Mouse (Mus musculus) heart, embryonic 15.5 days (tissue): Measurements from ENCODE around the gene Tst. TPM values are rescaled to one million over a fixed set of nuclear protein-coding genes. Genes with fewer than 3 reads are reported as not detected.

Experiments used
- ATAC-seq: fragments of 200-750 bp; cut with Nextera tagmentation; replicated peaks from 2 replicates; pipeline ENCODE4 v1.8.0; 2017; ENCODE audit warnings: low read depth, moderate TSS enrichment; ENCODE audit not compliant: insufficient number of reproducible peaks, insufficient read depth, low FRiP score
- H3K27ac ChIP-seq: fragments of 300-500 bp; sonication (generic); 2 replicates; pipeline ENCODE4 v1.5.1; 2015; ENCODE audit warnings: mild to moderate bottlenecking, inconsistent platforms
- H3K27me3 ChIP-seq: fragments of 300-500 bp; sonication (generic); 2 replicates; pipeline ENCODE4 v1.6.1; 2015; ENCODE audit warnings: inconsistent platforms
- H3K36me3 ChIP-seq: fragments of 300-500 bp; sonication (generic); 2 replicates; pipeline ENCODE4 v1.6.1; 2015; ENCODE audit warnings: mild to moderate bottlenecking, inconsistent platforms
- H3K4me1 ChIP-seq: fragments of 300-500 bp; sonication (generic); replicated peaks from 2 replicates; pipeline ENCODE4 v1.6.1; 2015; ENCODE audit warnings: inconsistent platforms
- H3K4me2 ChIP-seq: fragments of 300-500 bp; sonication (generic); 2 replicates; pipeline ENCODE4 v1.6.1; 2015; ENCODE audit warnings: inconsistent platforms, mild to moderate bottlenecking, moderate library complexity
- H3K4me3 ChIP-seq: fragments of 300-500 bp; sonication (generic); 2 replicates; pipeline ENCODE4 v1.5.1; 2015; ENCODE audit warnings: mild to moderate bottlenecking, inconsistent platforms
- H3K9ac ChIP-seq: fragments of 300-500 bp; sonication (generic); 2 replicates; pipeline ENCODE4 v1.6.1; 2015; ENCODE audit warnings: mild to moderate bottlenecking, inconsistent platforms
- H3K9me3 ChIP-seq: fragments of 300-500 bp; sonication (generic); replicated peaks from 2 replicates; pipeline ENCODE4 v1.6.1; 2016; ENCODE audit warnings: inconsistent platforms
- whole genome bisulfite sequencing: fragments of 180-500 bp; shearing (Covaris S2); methylation state at CpG from one replicate; pipeline ENCODE4 v1.1.7; 2015; ENCODE audit warnings: mixed read lengths; 5-methylcytosine and 5-hydroxymethylcytosine counted together
- polyA plus RNA-seq: library from polyadenylated mRNA; unstranded; fragments of >200 nt; fragmentation: Nextera tagmentation; extraction: Ambion mirVana; gene quantifications from 2 replicates; pipeline ENCODE4 v1.2.1, GENCODE M21; 2015

Tst gene
- polyA plus RNA-seq, 1 experiment from 2014 or later, result 22.6 TPM

DNA sequence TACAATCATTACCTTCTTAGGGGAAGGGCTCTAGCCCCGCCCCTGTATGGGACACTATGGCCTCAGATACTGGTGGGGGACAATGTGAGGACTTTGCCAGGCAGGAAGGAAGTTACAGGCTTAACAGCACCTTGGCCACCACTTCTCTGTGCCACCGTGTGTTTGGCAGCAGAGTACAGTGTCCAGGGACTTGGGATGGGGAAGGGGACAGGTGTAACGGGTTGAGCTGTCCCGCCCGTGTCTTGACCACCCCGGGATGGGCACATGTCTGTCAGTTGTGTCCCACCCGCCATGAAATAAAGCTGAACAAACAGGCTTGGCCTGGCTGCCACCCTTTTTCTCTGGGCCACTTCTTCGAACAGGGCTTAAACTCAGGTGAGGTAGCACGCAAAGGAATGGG lies 33.3 kb upstream of the Tst start:
- Histone ChIP-seq H3K27me3 (peaks cover 8% of the 10 kb centered on the region), H3K4me3 (no peak overlapping the region), H3K4me1 (peaks cover 60% of the 10 kb centered on the region), H3K36me3 (peaks cover 3% of the 10 kb centered on the region; the same call in 1 of the 2 replicates), H3K27ac (no peak overlapping the region), H3K4me2 (no peak overlapping the region), H3K9ac (no peak overlapping the region), H3K9me3 (no peaks in the 10 kb centered on the region)
- WGBS, result 73% methylated on average over 9 of the region's 9 CpGs
- ATAC-seq, result no peak

DNA sequence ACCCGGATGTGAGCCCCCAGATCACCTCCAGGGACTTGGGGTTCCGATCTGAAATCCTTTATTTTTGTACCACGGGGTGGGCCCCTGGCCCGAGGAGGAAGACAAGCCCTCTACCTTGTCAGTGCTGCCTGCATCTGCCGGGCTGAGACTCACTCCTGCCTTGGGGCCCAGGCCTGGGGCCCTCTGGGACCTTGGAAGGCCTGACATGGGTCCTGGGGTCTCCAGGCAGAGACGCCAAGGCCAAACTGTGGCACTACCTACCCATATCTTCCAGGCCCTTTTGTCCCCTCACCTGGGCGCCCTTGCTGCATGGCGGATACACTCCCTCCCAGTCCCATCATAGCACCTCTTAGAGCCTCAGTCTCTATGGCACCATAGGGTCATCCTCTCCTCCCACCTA lies 32.8 kb upstream of the Tst start:
- no peak overlapping the region for H3K4me3 ChIP-seq
- peaks cover 8% of the 10 kb centered on the region for H3K27me3 ChIP-seq
- ATAC-seq, result no peak
- H3K9me3 ChIP-seq, result no peaks in the 10 kb centered on the region
- no peak overlapping the region for H3K4me2 ChIP-seq
- H3K27ac ChIP-seq, result no peak overlapping the region
- H3K9ac ChIP-seq, result peak overlapping the region; percentile 26; the same call in 1 of the 2 replicates
- WGBS, result 64% methylated on average over 8 of the region's 8 CpGs
- H3K4me1 ChIP-seq, result peaks cover 57% of the 10 kb centered on the region
- peaks cover 6% of the 10 kb centered on the region for H3K36me3 ChIP-seq

DNA sequence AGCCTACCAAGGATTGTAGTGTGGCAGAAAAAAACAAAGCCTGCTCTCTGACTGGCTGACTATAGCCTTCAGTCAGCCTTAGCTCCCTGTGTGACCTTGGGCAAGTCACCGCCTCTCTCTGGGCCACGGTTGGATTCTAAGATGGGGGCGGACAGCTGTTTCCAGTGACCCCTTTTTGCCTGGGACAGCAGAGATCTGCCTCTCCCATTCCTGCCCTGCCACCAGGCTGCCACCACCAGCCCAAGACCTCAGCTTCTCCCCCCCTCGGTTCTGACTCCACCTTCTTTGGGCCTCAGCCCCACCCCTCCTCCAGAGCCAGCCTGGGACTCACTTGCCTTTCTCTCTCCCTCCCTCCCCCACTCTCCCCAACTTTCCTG lies 32.3 kb upstream of the Tst start:
- no peaks in the 10 kb centered on the region for H3K9me3 ChIP-seq
- no peak for ATAC-seq
- H3K4me1 ChIP-seq, result peaks cover 56% of the 10 kb centered on the region
- H3K4me2 ChIP-seq, result peak overlapping the region; percentile 63
- WGBS, result 42% methylated on average over 4 of the region's 4 CpGs
- H3K27me3 ChIP-seq, result peaks cover 8% of the 10 kb centered on the region
- H3K9ac ChIP-seq, result no peak overlapping the region
- peak overlapping the region; percentile 81 for H3K27ac ChIP-seq
- peaks cover 6% of the 10 kb centered on the region for H3K36me3 ChIP-seq
- H3K4me3 ChIP-seq, result no peak overlapping the region

DNA sequence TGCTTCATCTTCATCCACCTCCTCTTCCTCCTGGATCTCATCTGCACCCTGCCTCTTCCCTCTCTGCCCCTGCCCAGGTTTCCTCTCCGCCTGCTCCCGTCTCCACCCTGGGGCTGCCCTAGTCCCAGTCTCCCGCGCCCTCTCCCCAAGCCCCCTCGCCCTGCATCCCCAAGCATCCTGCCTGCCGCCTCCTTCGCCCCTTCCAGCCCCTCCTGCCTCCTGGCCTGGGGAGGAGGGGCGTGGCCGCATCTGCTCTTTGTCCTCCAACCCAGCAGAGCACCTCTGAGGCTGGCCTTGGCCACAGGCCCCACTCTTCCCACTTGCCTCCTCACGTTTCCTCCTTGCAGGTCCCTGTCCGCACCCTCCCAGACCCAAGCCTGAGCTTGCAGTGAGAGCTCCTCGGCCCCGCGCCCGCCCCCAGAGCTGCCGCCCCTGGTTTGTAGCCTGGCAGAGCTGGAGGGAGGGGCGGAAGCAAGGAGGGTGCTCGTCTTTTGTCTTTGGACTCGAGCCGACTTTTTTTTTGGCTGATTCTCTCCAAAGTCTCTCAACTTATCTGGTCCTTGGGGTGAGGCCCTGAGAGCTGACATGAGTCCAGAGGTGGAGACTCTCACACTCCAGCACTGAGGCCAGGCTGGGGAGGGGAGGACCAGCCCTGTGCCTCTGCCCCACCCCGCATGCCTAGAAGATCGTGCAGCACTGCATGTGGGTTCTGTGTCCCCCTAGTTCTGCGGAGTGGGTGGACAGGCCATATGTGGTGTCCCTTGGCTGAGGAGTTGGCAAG lies 31.7 kb upstream of the Tst start:
- Histone ChIP-seq H3K4me3 (peak overlapping the region; percentile 36), H3K36me3 (peaks cover 6% of the 10 kb centered on the region), H3K4me2 (peak overlapping the region; percentile 63), H3K4me1 (peaks cover 56% of the 10 kb centered on the region), H3K27me3 (peaks cover 4% of the 10 kb centered on the region), H3K9ac (peak overlapping the region; percentile 43), H3K9me3 (no peaks in the 10 kb centered on the region), H3K27ac (peak overlapping the region; percentile 81)
- ATAC-seq, result peak; percentile 29
- 15% methylated on average over 23 of the region's 23 CpGs for WGBS

DNA sequence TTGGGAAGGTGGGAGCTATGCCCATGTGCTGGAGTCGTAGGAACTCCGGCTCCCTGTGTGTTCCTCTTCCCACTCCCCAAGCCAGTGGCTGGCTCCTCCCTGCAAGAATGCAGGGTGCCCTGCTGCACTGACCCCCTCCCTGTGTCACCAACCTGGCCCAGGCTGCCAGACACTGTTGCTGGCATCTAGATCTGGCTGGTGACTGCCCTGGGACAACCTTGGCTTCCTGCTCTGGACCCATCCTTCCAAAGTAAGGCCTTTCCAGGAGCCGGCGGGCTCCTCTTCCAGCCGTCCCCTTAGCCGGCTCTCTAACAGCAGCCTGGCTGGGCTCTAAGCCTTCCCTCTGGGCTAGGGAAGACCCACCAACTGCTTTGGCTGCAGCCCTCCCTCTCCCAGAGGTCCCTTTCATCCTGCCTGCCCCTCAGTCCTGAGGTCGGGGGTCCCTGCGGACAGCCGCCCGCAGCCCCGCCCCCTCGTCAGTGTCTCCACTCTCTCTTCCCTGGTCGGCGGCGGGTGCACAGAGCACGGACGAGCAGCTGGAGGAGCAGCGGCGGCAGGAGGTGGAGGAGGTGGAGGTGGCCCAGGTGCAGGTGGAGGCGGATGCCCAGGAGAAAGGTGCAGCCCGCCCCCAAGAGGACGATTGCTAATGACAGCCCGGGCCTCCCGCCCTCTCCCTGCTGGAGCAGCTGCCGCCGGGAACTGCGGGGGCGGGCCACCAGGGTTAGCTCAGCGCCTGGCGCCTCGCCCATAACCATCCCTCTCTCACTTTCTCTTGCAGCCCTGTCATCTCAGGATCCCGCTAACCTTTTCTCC lies 30.9 kb upstream of the Tst start:
- H3K4me3 ChIP-seq, result peak overlapping the region; percentile 36
- H3K9me3 ChIP-seq, result no peaks in the 10 kb centered on the region
- peak overlapping the region; percentile 43 for H3K9ac ChIP-seq
- peak overlapping the region; percentile 63 for H3K4me2 ChIP-seq
- peaks cover 55% of the 10 kb centered on the region for H3K4me1 ChIP-seq
- peak; percentile 44 for ATAC-seq
- peaks cover 6% of the 10 kb centered on the region for H3K36me3 ChIP-seq
- H3K27ac ChIP-seq, result peak overlapping the region; percentile 81
- WGBS, result 11% methylated on average over 28 of the region's 32 CpGs
- H3K27me3 ChIP-seq, result no peaks in the 10 kb centered on the region; the same call in 1 of the 2 replicates

DNA sequence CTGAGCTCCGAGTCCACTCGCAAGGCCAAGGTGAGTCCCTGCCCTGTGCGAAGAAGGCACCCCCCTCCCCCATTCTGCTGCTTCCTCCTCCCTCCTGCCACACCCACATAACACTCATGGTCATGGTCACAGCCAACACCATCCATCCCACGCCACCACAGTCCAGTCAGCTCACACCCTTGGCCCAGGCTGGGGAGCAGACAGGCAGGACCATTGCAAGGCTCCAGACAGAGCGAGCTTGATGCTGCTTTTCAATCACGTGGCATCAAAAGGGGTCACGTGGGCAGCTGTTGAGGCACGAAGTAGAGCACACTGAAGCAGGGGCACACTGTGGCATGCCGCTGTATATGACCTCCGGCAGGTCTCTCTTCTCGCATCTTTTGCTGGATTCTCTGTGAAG lies 30.0 kb upstream of the Tst start:
- Histone ChIP-seq H3K4me1 (peaks cover 46% of the 10 kb centered on the region), H3K9ac (no peak overlapping the region), H3K9me3 (no peaks in the 10 kb centered on the region)

DNA sequence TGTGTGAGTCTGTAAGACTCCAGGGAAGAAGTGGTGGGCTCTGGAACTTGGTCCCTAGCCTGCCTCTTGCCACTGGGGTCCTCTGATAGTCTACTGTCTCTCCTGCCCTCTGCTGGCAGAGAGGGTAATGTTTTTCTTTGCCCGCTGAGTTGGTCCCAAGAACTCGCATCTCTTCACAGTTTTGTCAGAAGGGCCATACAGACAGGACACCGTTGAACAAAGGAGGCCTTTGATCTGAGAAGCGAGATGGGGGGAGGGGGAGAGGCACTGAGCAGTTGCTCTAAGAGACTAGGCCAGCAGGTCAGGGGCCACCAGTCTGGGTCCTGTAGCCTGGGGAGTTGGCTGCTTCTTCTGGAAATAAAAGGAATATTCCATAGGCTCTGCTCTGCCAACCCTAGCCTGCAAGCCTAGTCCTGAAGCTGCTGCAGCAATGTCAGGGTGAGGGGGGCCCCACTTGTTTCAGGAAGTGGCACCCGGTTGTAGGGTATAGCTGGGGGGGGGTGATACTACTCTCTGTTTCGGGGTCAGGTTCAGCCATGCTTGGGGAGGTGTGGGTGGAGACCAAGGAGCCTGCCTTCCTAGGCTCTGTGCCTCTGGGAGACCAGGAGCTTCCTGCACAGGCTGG lies 29.3 kb upstream of the Tst start:
- no peak overlapping the region for H3K9ac ChIP-seq
- WGBS, result 41% methylated on average over 6 of the region's 6 CpGs
- H3K27ac ChIP-seq, result no peak overlapping the region
- H3K9me3 ChIP-seq, result no peaks in the 10 kb centered on the region
- peaks cover 44% of the 10 kb centered on the region for H3K4me1 ChIP-seq
- no peaks in the 10 kb centered on the region for H3K27me3 ChIP-seq
- no peak overlapping the region for H3K4me2 ChIP-seq
- no peak overlapping the region for H3K4me3 ChIP-seq
- H3K36me3 ChIP-seq, result peaks cover 6% of the 10 kb centered on the region
- no peak for ATAC-seq

More for the DNA sequence above, 30.0 kb upstream of the Tst start:
- Histone ChIP-seq H3K4me2 (no peak overlapping the region), H3K27ac (no peak overlapping the region), H3K27me3 (no peaks in the 10 kb centered on the region), H3K36me3 (peaks cover 6% of the 10 kb centered on the region), H3K4me3 (no peak overlapping the region)
- 86% methylated on average over 11 of the region's 11 CpGs for WGBS
- ATAC-seq, result no peak

DNA sequence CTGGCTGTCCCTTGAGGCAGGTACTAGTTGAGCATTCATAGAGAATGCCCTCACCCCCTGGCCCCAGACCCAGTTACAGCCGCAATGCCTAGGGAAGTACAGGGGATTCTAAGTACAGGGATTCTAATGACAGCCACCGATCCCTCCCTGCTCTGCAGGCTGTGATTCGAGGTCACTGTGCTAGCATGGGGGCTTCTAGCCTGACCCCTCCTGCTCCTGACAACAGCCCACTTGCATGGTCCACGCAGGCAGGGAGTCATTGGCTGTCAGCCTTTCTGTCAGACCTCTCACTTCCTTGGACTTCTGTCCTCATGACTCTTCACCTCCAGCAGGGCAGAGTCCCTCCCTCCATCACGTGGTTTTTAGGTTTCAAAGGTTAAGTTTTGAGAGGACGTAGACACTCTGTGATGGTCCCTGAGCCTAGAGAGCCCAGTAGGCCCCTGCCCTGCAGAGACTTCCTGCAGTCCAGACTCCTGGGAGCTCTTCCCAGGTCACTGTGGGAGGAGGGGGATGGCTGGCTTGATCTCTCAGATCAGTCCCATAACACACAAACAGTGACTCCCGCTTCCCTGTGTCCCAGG lies 25.9 kb upstream of the Tst start:
- H3K27ac ChIP-seq, result no peak overlapping the region
- H3K4me1 ChIP-seq, result peaks cover 29% of the 10 kb centered on the region
- H3K9ac ChIP-seq, result no peak overlapping the region
- peaks cover 11% of the 10 kb centered on the region; the same call in 1 of the 2 replicates for H3K27me3 ChIP-seq
- no peak overlapping the region for H3K4me3 ChIP-seq
- H3K4me2 ChIP-seq, result no peak overlapping the region
- peaks cover 6% of the 10 kb centered on the region for H3K36me3 ChIP-seq
- no peak for ATAC-seq
- no peaks in the 10 kb centered on the region for H3K9me3 ChIP-seq
- WGBS, result 77% methylated on average over 7 of the region's 7 CpGs

DNA sequence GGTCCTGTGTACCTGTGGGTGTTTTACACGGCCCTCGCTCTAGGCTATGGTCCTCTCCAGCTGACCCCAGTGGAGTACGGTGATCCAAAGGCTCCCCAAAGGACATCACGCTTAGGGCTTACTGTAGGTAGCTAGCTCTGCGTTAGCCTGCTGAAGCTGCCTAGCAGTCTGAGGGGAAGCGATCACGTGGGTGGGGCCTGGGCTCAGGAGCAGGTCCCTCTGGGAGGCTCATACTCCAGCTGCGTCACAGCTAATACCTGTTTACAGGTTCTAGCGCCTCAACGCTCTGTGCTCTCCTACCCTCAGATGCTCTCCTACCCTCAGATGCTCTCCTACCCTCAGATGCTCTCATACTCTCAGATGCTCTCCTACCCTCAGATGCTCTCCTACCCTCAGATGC lies 25.2 kb upstream of the Tst start:
- Histone ChIP-seq H3K27me3 (peaks cover 11% of the 10 kb centered on the region; the same call in 1 of the 2 replicates), H3K27ac (no peak overlapping the region), H3K36me3 (peaks cover 6% of the 10 kb centered on the region), H3K9ac (no peak overlapping the region), H3K4me2 (no peak overlapping the region), H3K9me3 (no peaks in the 10 kb centered on the region), H3K4me3 (no peak overlapping the region), H3K4me1 (peaks cover 22% of the 10 kb centered on the region)
- no peak for ATAC-seq
- 90% methylated on average over 10 of the region's 10 CpGs for WGBS

DNA sequence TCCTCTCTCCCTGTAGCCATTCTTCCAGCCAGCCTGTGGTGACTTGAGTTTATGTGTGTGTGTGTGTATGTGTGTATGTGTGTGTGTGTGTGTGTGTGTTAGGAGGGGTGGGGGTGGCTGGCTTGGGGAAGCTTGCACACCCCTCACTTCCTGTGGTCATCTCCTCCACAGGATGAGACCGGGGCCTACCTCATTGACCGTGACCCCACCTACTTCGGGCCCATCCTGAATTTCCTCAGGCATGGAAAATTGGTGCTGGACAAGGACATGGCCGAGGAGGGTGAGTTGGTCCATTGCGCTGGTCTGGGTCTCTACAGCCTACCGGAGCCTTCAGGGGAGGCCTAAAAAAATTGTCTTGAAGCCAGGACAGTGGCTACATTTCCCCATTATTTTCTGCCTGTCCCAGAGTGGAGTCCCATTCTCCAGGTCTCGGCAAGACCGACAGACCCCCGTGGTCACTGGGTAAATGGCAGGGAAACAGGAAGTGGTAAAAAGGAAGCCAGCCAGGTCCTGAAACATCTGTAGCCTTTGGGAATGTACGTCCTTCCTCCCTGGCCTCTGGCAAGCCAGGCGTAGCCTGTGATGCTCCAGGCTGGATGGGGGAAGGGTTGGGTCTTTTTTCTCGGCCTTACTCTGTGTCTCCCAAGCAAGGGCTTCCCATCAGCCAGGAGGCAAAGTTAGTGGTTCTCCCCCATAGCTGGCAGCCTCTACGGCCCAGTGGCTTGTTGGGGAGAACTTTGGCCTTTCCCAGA lies 24.3 kb upstream of the Tst start:
- Histone ChIP-seq H3K9ac (no peak overlapping the region), H3K27ac (peak overlapping the region; percentile 62), H3K4me2 (peak overlapping the region; percentile 86), H3K4me1 (peaks cover 19% of the 10 kb centered on the region), H3K36me3 (peaks cover 6% of the 10 kb centered on the region), H3K4me3 (peak overlapping the region; percentile 68), H3K9me3 (no peaks in the 10 kb centered on the region), H3K27me3 (peaks cover 13% of the 10 kb centered on the region; the same call in 1 of the 2 replicates)
- no peak for ATAC-seq
- WGBS, result 76% methylated on average over 13 of the region's 13 CpGs
